13 mouse cellular contexts compared by ENCODE assay signal in genomic region chrX:159910600-159910999, GRCm38 (mm10).
DNase-seq lines count a peak whose midpoint lies in the region; ATAC-seq and TF ChIP-seq lines count a peak whose summit lies in the region.
"Had no signal": no experiment of that assay in that cellular context is flagged by ENCODE, and none has a peak within 500 bp of the region (broad histone marks: within the 10 kb centered on the region; RNA-seq: fewer than 3 reads in every experiment).

No protein-coding gene starts in this region.

- peak; percentile 46; the same call in 1 of the 2 replicates for ATAC-seq in forebrain, embryonic 14.5 days
- ATAC-seq in lung, embryonic 16.5 days (ENCODE audit: low read depth): peak; percentile 74
- ATAC-seq in stomach, embryonic 15.5 days (ENCODE audit: insufficient read depth, low FRiP score, low read depth): no peak

- H3K9me3 ChIP-seq in forebrain, embryonic 14.5 days (replicated peaks; ENCODE audit: control insufficient read depth, low read length): no peaks in the 10 kb centered on the region
- H3K9me3 ChIP-seq in forebrain, embryonic 10.5 days: no peaks in the 10 kb centered on the region
- no peaks in the 10 kb centered on the region for H3K9me3 ChIP-seq in lung, embryonic 16.5 days (ENCODE audit: control insufficient read depth, low read length)
- H3K9me3 ChIP-seq in stomach, embryonic 15.5 days: no peaks in the 10 kb centered on the region
- H3K9me3 ChIP-seq: liver, embryonic 15.5 days had no signal

- H3K27ac ChIP-seq in forebrain, embryonic 14.5 days (ENCODE audit: low read depth, low read length): no peak overlapping the region
- no peak overlapping the region for H3K27ac ChIP-seq in forebrain, embryonic 10.5 days
- no peak overlapping the region for H3K27ac ChIP-seq in lung, embryonic 16.5 days (ENCODE audit: low read length)
- peak overlapping the region; percentile 84 for H3K27ac ChIP-seq in embryonic fibroblast, embryonic 13.5 days (ENCODE audit: insufficient read depth, low read length)
- H3K27ac ChIP-seq in stomach, embryonic 15.5 days: 0 out of 2 replicates have a peak overlapping the region, but pooled peaks have one; percentile 16
- H3K27ac ChIP-seq: liver, embryonic 15.5 days had no signal

- H3K27me3 ChIP-seq in forebrain, embryonic 14.5 days (replicated peaks; ENCODE audit: control insufficient read depth, insufficient read depth, low read length): no peaks in the 10 kb centered on the region
- peaks cover 91% of the 10 kb centered on the region for H3K27me3 ChIP-seq in forebrain, embryonic 10.5 days (ENCODE audit: poor library complexity, severe bottlenecking)
- no peaks in the 10 kb centered on the region for H3K27me3 ChIP-seq in lung, embryonic 16.5 days (ENCODE audit: control insufficient read depth, insufficient read depth, low read depth, low read length)
- H3K27me3 ChIP-seq in stomach, embryonic 15.5 days (replicated peaks): no peaks in the 10 kb centered on the region

- TF ChIP-seq CTCF in embryonic fibroblast, embryonic 13.5 days (IDR thresholded peaks at IDR 0.05; ENCODE audit: borderline replicate concordance, insufficient read depth, low read length): no peak

- H3K4me1 ChIP-seq in forebrain, embryonic 14.5 days (ENCODE audit: control insufficient read depth, insufficient read depth, low read length): no peaks in the 10 kb centered on the region
- H3K4me1 ChIP-seq in forebrain, embryonic 10.5 days: no peaks in the 10 kb centered on the region
- no peaks in the 10 kb centered on the region for H3K4me1 ChIP-seq in lung, embryonic 16.5 days (replicated peaks; ENCODE audit: control insufficient read depth, insufficient read depth, low read length)
- H3K4me1 ChIP-seq in embryonic fibroblast, embryonic 13.5 days (ENCODE audit: control insufficient read depth, insufficient read depth, low read length): 0 out of 2 replicates have a peak, but pooled peaks cover 3% of the 10 kb centered on the region
- no peaks in the 10 kb centered on the region for H3K4me1 ChIP-seq in stomach, embryonic 15.5 days
- H3K4me1 ChIP-seq: liver, embryonic 15.5 days had no signal

- H3K4me2 ChIP-seq in forebrain, embryonic 14.5 days (ENCODE audit: low read length): no peak overlapping the region
- no peak overlapping the region for H3K4me2 ChIP-seq in lung, embryonic 16.5 days (ENCODE audit: low read depth, low read length)
- H3K4me2 ChIP-seq in stomach, embryonic 15.5 days: no peak overlapping the region
- H3K4me2 ChIP-seq: liver, embryonic 15.5 days had no signal

- H3K9ac ChIP-seq in forebrain, embryonic 14.5 days (ENCODE audit: low read length): no peak overlapping the region
- H3K9ac ChIP-seq in lung, embryonic 16.5 days (ENCODE audit: low read length): no peak overlapping the region
- H3K9ac ChIP-seq in stomach, embryonic 15.5 days: no peak overlapping the region
- H3K9ac ChIP-seq: liver, embryonic 15.5 days had no signal

- H3K4me3 ChIP-seq in forebrain, embryonic 14.5 days (ENCODE audit: low read depth, low read length): no peak overlapping the region
- H3K4me3 ChIP-seq in forebrain, embryonic 10.5 days: no peak overlapping the region
- H3K4me3 ChIP-seq in lung, embryonic 16.5 days (ENCODE audit: low read length): no peak overlapping the region
- no peak overlapping the region for H3K4me3 ChIP-seq in embryonic fibroblast, embryonic 13.5 days (ENCODE audit: insufficient read depth, low read length)
- no peak overlapping the region for H3K4me3 ChIP-seq in stomach, embryonic 15.5 days (replicated peaks)
- H3K4me3 ChIP-seq: liver, embryonic 15.5 days had no signal

- no peak for TF ChIP-seq POLR2A in embryonic fibroblast, embryonic 13.5 days (IDR thresholded peaks at IDR 0.05; ENCODE audit: low read depth, low read length)

- 74% methylated on average over 3 of the region's 3 CpGs for WGBS in forebrain, embryonic 14.5 days
- 83% methylated on average over 3 of the region's 3 CpGs for WGBS in forebrain, embryonic 10.5 days
- 54% methylated on average over 3 of the region's 3 CpGs for WGBS in lung, embryonic 16.5 days
- WGBS in stomach, embryonic 15.5 days: 48% methylated on average over 3 of the region's 3 CpGs

- H3K36me3 ChIP-seq in forebrain, embryonic 14.5 days (ENCODE audit: control insufficient read depth, insufficient read depth, low read length): no peaks in the 10 kb centered on the region
- no peaks in the 10 kb centered on the region for H3K36me3 ChIP-seq in forebrain, embryonic 10.5 days (replicated peaks)
- H3K36me3 ChIP-seq in lung, embryonic 16.5 days (ENCODE audit: control insufficient read depth, insufficient read depth, low read length): no peaks in the 10 kb centered on the region
- H3K36me3 ChIP-seq in stomach, embryonic 15.5 days: no peaks in the 10 kb centered on the region
- H3K36me3 ChIP-seq: liver, embryonic 15.5 days had no signal

- peak; percentile 35 for DNase-seq in forebrain, embryonic 14.5 days (ENCODE audit: low spot score)
- DNase-seq in forebrain, embryonic 10.5 days (ENCODE audit: extremely low spot score, low spot score): no peak
- DNase-seq in lung, adult 18-20 months: no peak
- DNase-seq in kidney, adult 9 months: no peak
- no peak for DNase-seq in retina, postnatal 1 day
- DNase-seq: kidney, adult 2 months; layer of hippocampus, adult 9-11 months; spleen, adult 18-20 months; thymus, postnatal 4 days had no signal

Comparison
In these comparisons a context has a peak if more than half of its experiments do, and no peak if none do; other contexts are left out.
1. H3K27ac ChIP-seq: peak in embryonic fibroblast, embryonic 13.5 days (single experiment) and stomach, embryonic 15.5 days (single experiment); none in forebrain, embryonic 14.5 days (single experiment), forebrain, embryonic 10.5 days (single experiment) and lung, embryonic 16.5 days (single experiment).